Mouse (Mus musculus): Measurements from ENCODE around the gene Kcnj12. TPM values are rescaled to one million over a fixed set of nuclear protein-coding genes. Genes with fewer than 3 reads are reported as not detected.

Gene Kcnj12
- polyA plus RNA-seq, 1 experiment: not detected

GRCm38 (mm10) chr11:60990428-60990827 lies 31.9 kb upstream of the Kcnj12 start:
- TF ChIP-seq FLI1 (IDR thresholded peaks at IDR 0.05; ENCODE audit: low read length): no peak
- no peak for TF ChIP-seq GATA1 (IDR thresholded peaks at IDR 0.05; ENCODE audit: borderline replicate concordance, low read length)

GRCm38 (mm10) chr11:61002736-61003135 lies 19.6 kb upstream of the Kcnj12 start:
- H3K4me3 ChIP-seq (replicated peaks): no peak overlapping the region
- H3K4me1 ChIP-seq: peaks cover 43% of the 10 kb centered on the region
- no peak for TF ChIP-seq GATA1 (IDR thresholded peaks at IDR 0.05; ENCODE audit: borderline replicate concordance, low read length)
- H3K36me3 ChIP-seq (replicated peaks; ENCODE audit: low read length): no peaks in the 10 kb centered on the region
- 0 out of 2 replicates have a peak, but pooled peaks cover 3% of the 10 kb centered on the region for H3K9me3 ChIP-seq
- H3K27me3 ChIP-seq (replicated peaks): peaks cover 77% of the 10 kb centered on the region

More at GRCm38 (mm10) chr11:60990428-60990827, 31.9 kb upstream of the Kcnj12 start:
- Histone ChIP-seq H3K36me3 (replicated peaks; ENCODE audit: low read length) (no peaks in the 10 kb centered on the region), H3K27me3 (replicated peaks) (peaks cover 31% of the 10 kb centered on the region), H3K9me3 (peaks cover 38% of the 10 kb centered on the region), H3K4me1 (no peaks in the 10 kb centered on the region), H3K4me3 (replicated peaks) (no peak overlapping the region)

GRCm38 (mm10) chr11:61004046-61004445 lies 18.3 kb upstream of the Kcnj12 start:
- Histone ChIP-seq H3K4me3 (replicated peaks) (no peak overlapping the region), H3K4me1 (peaks cover 43% of the 10 kb centered on the region), H3K36me3 (replicated peaks; ENCODE audit: low read length) (no peaks in the 10 kb centered on the region), H3K9me3 (no peaks in the 10 kb centered on the region), H3K27me3 (replicated peaks) (peaks cover 77% of the 10 kb centered on the region)
- TF ChIP-seq FLI1 (IDR thresholded peaks at IDR 0.05; ENCODE audit: low read length) (no peak), GATA1 (IDR thresholded peaks at IDR 0.05; ENCODE audit: borderline replicate concordance, low read length) (no peak)

- Histone ChIP-seq H3K27me3 (replicated peaks) (peaks cover 77% of the 10 kb centered on the region), H3K9me3 (no peaks in the 10 kb centered on the region), H3K36me3 (replicated peaks; ENCODE audit: low read length) (no peaks in the 10 kb centered on the region), H3K4me1 (peaks cover 43% of the 10 kb centered on the region), H3K4me3 (replicated peaks) (no peak overlapping the region)
- TF ChIP-seq GATA1 (IDR thresholded peaks at IDR 0.05; ENCODE audit: borderline replicate concordance, low read length) (no peak), FLI1 (IDR thresholded peaks at IDR 0.05; ENCODE audit: low read length) (no peak)
Measured at GRCm38 (mm10) chr11:61004781-61005180, 17.6 kb upstream of the Kcnj12 start.

- Histone ChIP-seq H3K4me3 (replicated peaks) (no peak overlapping the region), H3K9me3 (no peaks in the 10 kb centered on the region), H3K36me3 (replicated peaks; ENCODE audit: low read length) (no peaks in the 10 kb centered on the region), H3K27me3 (replicated peaks) (peaks cover 77% of the 10 kb centered on the region), H3K4me1 (peaks cover 40% of the 10 kb centered on the region)
- TF ChIP-seq GATA1 (IDR thresholded peaks at IDR 0.05; ENCODE audit: borderline replicate concordance, low read length) (no peak), FLI1 (IDR thresholded peaks at IDR 0.05; ENCODE audit: low read length) (no peak)
Measured at GRCm38 (mm10) chr11:61005345-61005744, 17.0 kb upstream of the Kcnj12 start.

- H3K36me3 ChIP-seq (replicated peaks; ENCODE audit: low read length): no peaks in the 10 kb centered on the region
- TF ChIP-seq GATA1 (IDR thresholded peaks at IDR 0.05; ENCODE audit: borderline replicate concordance, low read length) (no peak), FLI1 (IDR thresholded peaks at IDR 0.05; ENCODE audit: low read length) (no peak)
- no peak overlapping the region for H3K4me3 ChIP-seq (replicated peaks)
Measured at GRCm38 (mm10) chr11:61011736-61012294, 10.5 kb upstream of the Kcnj12 start.

GRCm38 (mm10) chr11:61016866-61017398 lies 5.4 kb upstream of the Kcnj12 start:
- no peaks in the 10 kb centered on the region for H3K36me3 ChIP-seq (replicated peaks; ENCODE audit: low read length)
- peaks cover 4% of the 10 kb centered on the region; the same call in 1 of the 2 replicates for H3K9me3 ChIP-seq
- H3K27me3 ChIP-seq (replicated peaks): peaks cover 98% of the 10 kb centered on the region
- no peak overlapping the region for H3K4me3 ChIP-seq (replicated peaks)
- H3K4me1 ChIP-seq: peaks cover 3% of the 10 kb centered on the region; the same call in 1 of the 2 replicates
- TF ChIP-seq GATA1 (IDR thresholded peaks at IDR 0.05; ENCODE audit: borderline replicate concordance, low read length): no peak
- no peak for TF ChIP-seq FLI1 (IDR thresholded peaks at IDR 0.05; ENCODE audit: low read length)

More at GRCm38 (mm10) chr11:61011736-61012294, 10.5 kb upstream of the Kcnj12 start:
- H3K9me3 ChIP-seq: peaks cover 4% of the 10 kb centered on the region; the same call in 1 of the 2 replicates
- peaks cover 93% of the 10 kb centered on the region for H3K27me3 ChIP-seq (replicated peaks)
- H3K4me1 ChIP-seq: no peaks in the 10 kb centered on the region; the same call in 1 of the 2 replicates

- peaks cover 7% of the 10 kb centered on the region for H3K4me1 ChIP-seq
- no peaks in the 10 kb centered on the region for H3K36me3 ChIP-seq (replicated peaks; ENCODE audit: low read length)
- no peak overlapping the region for H3K4me3 ChIP-seq (replicated peaks)
- TF ChIP-seq FLI1 (IDR thresholded peaks at IDR 0.05; ENCODE audit: low read length) (no peak), GATA1 (IDR thresholded peaks at IDR 0.05; ENCODE audit: borderline replicate concordance, low read length) (no peak)
- peaks cover 100% of the 10 kb centered on the region for H3K27me3 ChIP-seq (replicated peaks)
- H3K9me3 ChIP-seq: no peaks in the 10 kb centered on the region
Measured at GRCm38 (mm10) chr11:61021129-61021528, 1.2 kb upstream of the Kcnj12 start.

- Histone ChIP-seq H3K9me3 (no peaks in the 10 kb centered on the region), H3K4me3 (replicated peaks) (peak overlapping the region; percentile 31), H3K36me3 (replicated peaks; ENCODE audit: low read length) (no peaks in the 10 kb centered on the region), H3K4me1 (peaks cover 7% of the 10 kb centered on the region), H3K27me3 (replicated peaks) (peaks cover 100% of the 10 kb centered on the region)
- TF ChIP-seq FLI1 (IDR thresholded peaks at IDR 0.05; ENCODE audit: low read length) (no peak), GATA1 (IDR thresholded peaks at IDR 0.05; ENCODE audit: borderline replicate concordance, low read length) (no peak)
Measured at GRCm38 (mm10) chr11:61021676-61022549, 451 bp upstream of the Kcnj12 start.
